Mouse (Mus musculus): Measurements from ENCODE around the gene Sft2d1.
"Not testable (repeated sequence)": the region's sequence is repeated elsewhere in the genome, so short reads cannot be mapped to it uniquely, and the experiment has no call there.

Gene Sft2d1

GRCm38 (mm10) chr17:8302772-8303438 lies 8.0 kb upstream of the Sft2d1 start:
- no peak for DNase-seq (ENCODE audit: low read depth, low spot score)

- no peak for DNase-seq (ENCODE audit: low read depth, low spot score)
Observed at GRCm38 (mm10) chr17:8303671-8304070, 7.2 kb upstream of the Sft2d1 start.

GRCm38 (mm10) chr17:8305801-8306200 lies 5.1 kb upstream of the Sft2d1 start:
- peak; percentile 51 for DNase-seq (ENCODE audit: low read depth, low spot score)

- no peak for DNase-seq (ENCODE audit: low read depth, low spot score)
Observed at GRCm38 (mm10) chr17:8311751-8312150, 849 bp downstream of the Sft2d1 start.

GRCm38 (mm10) chr17:8313976-8314375 lies 3.1 kb downstream of the Sft2d1 start:
- no peak for DNase-seq (ENCODE audit: low read depth, low spot score)

- DNase-seq (ENCODE audit: low read depth, low spot score): peak; percentile 37
Observed at GRCm38 (mm10) chr17:8316251-8316650, 5.3 kb downstream of the Sft2d1 start.

GRCm38 (mm10) chr17:8326877-8327276 lies 16.0 kb downstream of the Sft2d1 start:
- DNase-seq (ENCODE audit: low read depth, low spot score): not testable (repeated sequence)

- peak; percentile 58 for DNase-seq (ENCODE audit: low read depth, low spot score)
Observed at GRCm38 (mm10) chr17:8328511-8329174, 17.7 kb downstream of the Sft2d1 start.

GRCm38 (mm10) chr17:8330602-8331001 lies 19.7 kb downstream of the Sft2d1 start:
- no peak for DNase-seq (ENCODE audit: low read depth, low spot score)

GRCm38 (mm10) chr17:8337159-8337558 lies 26.3 kb downstream of the Sft2d1 start, which contains the start of gene Prr18:
Gene Prr18, plus strand, starts transcription at chr17:8337459.
- DNase-seq (ENCODE audit: low read depth, low spot score): not testable (repeated sequence)

- DNase-seq (ENCODE audit: low read depth, low spot score): no peak
Observed at GRCm38 (mm10) chr17:8339666-8340374, 28.9 kb downstream of the Sft2d1 start.

GRCm38 (mm10) chr17:8340407-8341359 lies 29.8 kb downstream of the Sft2d1 start:
- peak; percentile 22 for DNase-seq (ENCODE audit: low read depth, low spot score)

GRCm38 (mm10) chr17:8341360-8341963 lies 30.6 kb downstream of the Sft2d1 start:
- no peak for DNase-seq (ENCODE audit: low read depth, low spot score)

- no peak for DNase-seq (ENCODE audit: low read depth, low spot score)
Observed at GRCm38 (mm10) chr17:8342706-8343105, 31.8 kb downstream of the Sft2d1 start.

- DNase-seq (ENCODE audit: low read depth, low spot score): no peak
Observed at GRCm38 (mm10) chr17:8343416-8343815, 32.5 kb downstream of the Sft2d1 start.

- DNase-seq (ENCODE audit: low read depth, low spot score): no peak
Observed at GRCm38 (mm10) chr17:8347765-8348285, 36.9 kb downstream of the Sft2d1 start.

- DNase-seq (ENCODE audit: low read depth, low spot score): no peak
Observed at GRCm38 (mm10) chr17:8348941-8349340, 38.0 kb downstream of the Sft2d1 start.

GRCm38 (mm10) chr17:8351088-8351487 lies 40.2 kb downstream of the Sft2d1 start:
- no peak for DNase-seq (ENCODE audit: low read depth, low spot score)

- DNase-seq (ENCODE audit: low read depth, low spot score): no peak
Observed at GRCm38 (mm10) chr17:8355692-8356091, 44.8 kb downstream of the Sft2d1 start, which contains the start of gene T2. Gene T2, plus strand, starts transcription at chr17:8355992.

GRCm38 (mm10) chr17:8357498-8357897 lies 46.6 kb downstream of the Sft2d1 start:
- no peak for DNase-seq (ENCODE audit: low read depth, low spot score)

- DNase-seq (ENCODE audit: low read depth, low spot score): no peak
Observed at GRCm38 (mm10) chr17:8360876-8361275, 50.0 kb downstream of the Sft2d1 start.
